ENCODE assay signal across 20 mouse cellular contexts in genomic region chr6:143862611-143863110, GRCm38 (mm10).
DNase-seq lines count a peak whose midpoint lies in the region; TF ChIP-seq lines count a peak whose summit lies in the region.
"Had no signal": no experiment of that assay in that cellular context is flagged by ENCODE, and none has a peak within 500 bp of the region (broad histone marks: within the 10 kb centered on the region; RNA-seq: fewer than 3 reads in every experiment).

No protein-coding gene starts in this region.

- no peak overlapping the region for H3K4me3 ChIP-seq in layer of hippocampus, adult 2 months
- H3K4me3 ChIP-seq: forebrain, embryonic 13.5 days; heart, adult 2 months; heart, embryonic 15.5 days; liver, embryonic 12.5 days; lung, embryonic 15.5 days; midbrain, embryonic 10.5 days; neural tube, embryonic 15.5 days had no signal

- no peak for TF ChIP-seq POLR2A in brain, embryonic 14.5 days (IDR thresholded peaks at IDR 0.05; ENCODE audit: borderline replicate concordance, extremely low read depth, insufficient read depth, insufficient read length, poor library complexity, severe bottlenecking)

- TF ChIP-seq CTCF in layer of hippocampus, adult 2 months (conservative IDR thresholded peaks at IDR 0.05) = no peak
- no peak for TF ChIP-seq CTCF in brain, embryonic 14.5 days (IDR thresholded peaks at IDR 0.05; ENCODE audit: borderline replicate concordance, extremely low read depth, insufficient read depth, insufficient read length)

- DNase-seq in heart, adult 11 months = peak; percentile 44
- no peak for DNase-seq in heart, adult 9 months (ENCODE audit: low spot score in 2 of 2)
- peak; percentile 33 for DNase-seq in layer of hippocampus, adult 9-11 months
- DNase-seq in layer of hippocampus, adult 2 months (ENCODE audit: low spot score in 2 of 2) = no peak
- DNase-seq in adipocyte (ENCODE audit: low spot score) = peak; percentile 65
- DNase-seq in brain, embryonic 14.5 days (ENCODE audit: low read depth) = peak; percentile 56
- no peak for DNase-seq in adrenal gland, postnatal 14 days
- DNase-seq: adrenal gland, adult 8-10 months; cerebellum, adult 8-10 months; gastrocnemius, postnatal 14 days; heart, adult 2 months; heart, postnatal 36 days; kidney, adult 8-10 months had no signal

- H3K27ac ChIP-seq in layer of hippocampus, adult 2 months = no peak overlapping the region
- H3K27ac ChIP-seq: forebrain, embryonic 13.5 days; heart, adult 2 months; heart, embryonic 15.5 days; hindbrain, embryonic 14.5 days; liver, embryonic 12.5 days; lung, embryonic 15.5 days; midbrain, embryonic 10.5 days; neural tube, embryonic 15.5 days had no signal

Comparison
In these comparisons a context has a peak if more than half of its experiments do, and no peak if none do; other contexts are left out.
1. DNase-seq: peak in heart, adult 11 months (single experiment), layer of hippocampus, adult 9-11 months (single experiment), adipocyte (single experiment) and brain, embryonic 14.5 days (single experiment); none in heart, adult 9 months (0 of 2), layer of hippocampus, adult 2 months (0 of 2) and adrenal gland, postnatal 14 days (single experiment).